Mouse (Mus musculus) hindbrain, postnatal 0 days (tissue): ENCODE measurements at regions not wholly inside any gene's neighbourhood (a gene's known extent, or its start where the extent isn't known, plus 50 kb on each side); places are given as distances from the start of the nearest gene placed in this dataset.

Source experiments
- ATAC-seq: fragments of 200-750 bp; cut with Nextera tagmentation; 2 replicates; pipeline ENCODE4 v1.8.0; 2017; ENCODE audit warnings: mild to moderate bottlenecking, moderate TSS enrichment, moderate library complexity
- DNase-seq: peaks from one replicate; pipeline ENCODE4 v3.0.0-alpha.2; 2015; ENCODE audit warnings: low spot score
- H3K27ac ChIP-seq: fragments of 300-500 bp; sonication (generic); 2 replicates; pipeline ENCODE4 v1.5.1; 2014; ENCODE audit warnings: mild to moderate bottlenecking
- H3K27me3 ChIP-seq: fragments of 300-500 bp; sonication (generic); 2 replicates; pipeline ENCODE4 v1.6.1; 2014; ENCODE audit warnings: low read length, mixed read lengths; ENCODE audit not compliant: insufficient read depth
- H3K36me3 ChIP-seq: fragments of 300-500 bp; sonication (generic); 2 replicates; pipeline ENCODE4 v1.6.1; 2014; ENCODE audit warnings: low read length, mixed read lengths; ENCODE audit not compliant: insufficient read depth
- H3K4me1 ChIP-seq: fragments of 300-500 bp; sonication (generic); 2 replicates; pipeline ENCODE4 v1.6.1; 2014; ENCODE audit warnings: antibody characterized with exemption, low read length, mixed read lengths; ENCODE audit not compliant: insufficient read depth
- H3K4me2 ChIP-seq: fragments of 300-500 bp; sonication (generic); 2 replicates; pipeline ENCODE4 v1.6.1; 2014; ENCODE audit warnings: low read depth, mild to moderate bottlenecking, low read length, moderate library complexity, mixed read lengths
- H3K4me3 ChIP-seq: fragments of 300-500 bp; sonication (generic); 2 replicates; pipeline ENCODE4 v1.5.1; 2014; ENCODE audit warnings: low read length
- H3K9ac ChIP-seq: fragments of 300-500 bp; sonication (generic); replicated peaks from 2 replicates; pipeline ENCODE4 v1.6.1; 2014; ENCODE audit warnings: mild to moderate bottlenecking, low read length, moderate library complexity, mixed read lengths
- H3K9me3 ChIP-seq: fragments of 300-500 bp; sonication (generic); 2 replicates; pipeline ENCODE4 v1.6.1; 2016; ENCODE audit warnings: low read length, mixed read lengths
- CTCF ChIP-seq: IDR thresholded peaks from 2 replicates; pipeline ENCODE4 v1.5.1; 2016; ENCODE audit warnings: antibody characterized with exemption, control low read depth, low read depth
- WGBS: fragments of 180-500 bp; shearing (Covaris S2); extraction: QIAGEN DNeasy Blood & Tissue Kit; methylation state at CpG from one replicate; pipeline ENCODE4 v1.1.7; 2014; 5-methylcytosine and 5-hydroxymethylcytosine counted together

GRCm38 (mm10) chrX:49387439-49387838 is 76.3 kb upstream of the Arhgap36 start:
- Histone ChIP-seq H3K27me3 (no peaks in the 10 kb centered on the region), H3K4me1 (no peaks in the 10 kb centered on the region), H3K36me3 (no peaks in the 10 kb centered on the region), H3K9ac (no peak overlapping the region), H3K9me3 (no peaks in the 10 kb centered on the region), H3K4me3 (no peak overlapping the region), H3K27ac (no peak overlapping the region), H3K4me2 (no peak overlapping the region)
- no peak for TF ChIP-seq CTCF
- ATAC-seq (no peak), DNase-seq (no peak)
- 54% methylated on average over 7 of the region's 7 CpGs for WGBS

DNA sequence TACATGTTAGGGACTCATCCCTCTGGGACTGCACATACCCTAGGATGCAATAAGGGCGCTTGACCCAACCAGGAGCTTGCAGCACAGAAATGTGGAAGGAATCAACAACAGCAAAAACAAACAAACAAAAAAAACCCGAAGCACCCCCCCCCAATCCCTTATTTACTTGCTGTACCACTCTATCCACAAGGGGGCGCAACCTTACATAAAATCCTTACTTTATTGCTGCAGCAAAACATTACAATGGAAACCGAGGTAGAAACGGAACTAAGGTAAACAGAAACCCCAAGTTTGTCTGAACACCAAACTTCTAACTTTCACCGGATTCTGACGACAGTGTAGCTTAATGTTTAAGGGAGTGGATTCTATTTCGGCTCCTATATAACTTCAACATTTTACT is 86.7 kb upstream of the Arhgap36 start:
- Histone ChIP-seq H3K27ac (no peak overlapping the region), H3K4me2 (0 out of 2 replicates have a peak overlapping the region, but pooled peaks have one; percentile 16), H3K27me3 (no peaks in the 10 kb centered on the region), H3K9ac (no peak overlapping the region), H3K4me1 (no peaks in the 10 kb centered on the region), H3K36me3 (no peaks in the 10 kb centered on the region), H3K4me3 (no peak overlapping the region), H3K9me3 (no peaks in the 10 kb centered on the region)
- peak; percentile 65 for DNase-seq
- WGBS: 32% methylated on average over 8 of the region's 8 CpGs
- no peak for ATAC-seq
- TF ChIP-seq CTCF: peak; percentile 61

DNA sequence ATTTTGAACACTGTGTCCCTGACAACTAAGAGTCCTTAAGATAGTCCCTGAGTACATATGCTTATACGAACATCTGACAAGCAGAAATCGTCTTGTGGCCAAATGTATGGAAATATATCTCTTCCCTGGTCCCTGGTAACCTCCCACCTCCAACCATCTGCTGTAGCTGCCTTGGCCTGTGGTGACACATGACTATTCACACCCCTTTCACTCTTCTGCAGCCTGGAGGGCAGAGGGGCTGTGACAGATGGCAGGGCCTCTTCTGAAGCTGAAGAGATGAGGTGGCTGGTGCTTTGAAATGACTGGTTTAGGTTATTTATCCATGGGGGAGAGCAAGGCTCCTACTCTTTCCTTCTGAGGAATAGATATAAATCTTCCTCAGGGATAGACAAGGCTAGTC is 82.3 kb upstream of the Enox2 start:
- Histone ChIP-seq H3K27ac (no peak overlapping the region), H3K4me1 (no peaks in the 10 kb centered on the region), H3K9me3 (no peaks in the 10 kb centered on the region), H3K9ac (no peak overlapping the region), H3K4me2 (no peak overlapping the region), H3K4me3 (no peak overlapping the region), H3K27me3 (no peaks in the 10 kb centered on the region), H3K36me3 (no peaks in the 10 kb centered on the region)
- peak; percentile 2 for DNase-seq
- WGBS: 66% methylated on average over 2 of the region's 2 CpGs
- no peak for TF ChIP-seq CTCF
- ATAC-seq: peak; percentile 82

DNA sequence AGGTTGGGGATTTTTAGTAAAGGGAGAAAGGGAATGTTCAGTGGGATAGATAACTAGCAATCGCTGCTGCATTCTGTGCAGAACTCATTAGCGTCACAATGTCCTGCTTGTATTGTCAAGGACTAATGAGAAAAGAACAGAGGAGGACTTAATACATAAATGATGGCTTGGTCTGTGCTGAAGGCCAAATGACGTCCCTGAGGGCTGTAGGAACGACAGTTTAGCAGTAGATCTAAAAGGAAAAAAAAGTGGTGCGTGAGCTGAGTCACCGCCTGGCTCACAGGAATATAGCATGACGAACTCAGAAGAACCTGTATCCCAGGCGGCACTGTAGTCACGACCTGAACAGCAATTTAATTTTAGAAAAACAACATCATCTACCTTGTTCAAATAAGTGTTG is 81.3 kb upstream of the Enox2 start:
- WGBS: 64% methylated on average over 9 of the region's 9 CpGs

GRCm38 (mm10) chrX:49346451-49346850 is 58.4 kb upstream of the Enox2 start:
- peak; percentile 41 for DNase-seq
- no peaks in the 10 kb centered on the region for H3K9me3 ChIP-seq
- no peaks in the 10 kb centered on the region for H3K36me3 ChIP-seq
- no peaks in the 10 kb centered on the region for H3K4me1 ChIP-seq
- H3K4me2 ChIP-seq: no peak overlapping the region
- ATAC-seq: no peak
- TF ChIP-seq CTCF: peak; percentile 52
- no peak overlapping the region for H3K9ac ChIP-seq
- H3K4me3 ChIP-seq: no peak overlapping the region
- no peaks in the 10 kb centered on the region for H3K27me3 ChIP-seq
- no peak overlapping the region for H3K27ac ChIP-seq

More for the DNA sequence above, 81.3 kb upstream of the Enox2 start:
- Histone ChIP-seq H3K9ac (no peak overlapping the region), H3K27me3 (no peaks in the 10 kb centered on the region), H3K4me2 (no peak overlapping the region), H3K9me3 (no peaks in the 10 kb centered on the region), H3K4me1 (no peaks in the 10 kb centered on the region), H3K27ac (no peak overlapping the region), H3K4me3 (no peak overlapping the region), H3K36me3 (no peaks in the 10 kb centered on the region)
- peak; percentile 2 for DNase-seq
- TF ChIP-seq CTCF: no peak
- no peak for ATAC-seq
